Mouse (Mus musculus) embryonic fibroblast, embryonic 13.5 days (primary cell): Measurements from ENCODE around the gene Iqschfp. TPM values are rescaled to one million over a fixed set of nuclear protein-coding genes. Genes with fewer than 3 reads are reported as not detected.

Source experiments
- H3K27ac ChIP-seq: 2 replicates; pipeline ENCODE4 v1.5.1; 2012; ENCODE audit warnings: low read length, control low read depth, inconsistent platforms; ENCODE audit not compliant: insufficient read depth
- H3K4me1 ChIP-seq: 2 replicates; pipeline ENCODE4 v1.6.1; 2011; ENCODE audit warnings: low read length; ENCODE audit not compliant: control insufficient read depth, insufficient read depth
- H3K4me3 ChIP-seq: 2 replicates; pipeline ENCODE4 v1.5.1; 2011; ENCODE audit warnings: mild to moderate bottlenecking, control low read depth, low read length; ENCODE audit not compliant: insufficient read depth
- CTCF ChIP-seq: IDR thresholded peaks from 2 replicates; pipeline ENCODE4 v1.5.1; 2011; ENCODE audit warnings: mild to moderate bottlenecking, control low read depth, low read length, moderate library complexity, borderline replicate concordance; ENCODE audit not compliant: insufficient read depth
- POLR2A ChIP-seq: IDR thresholded peaks from 2 replicates; pipeline ENCODE4 v1.6.1; 2011; ENCODE audit warnings: low read depth, mild to moderate bottlenecking, control low read depth, low read length, moderate library complexity
- polyA plus RNA-seq: library from polyadenylated mRNA; stranded (reverse); fragments of >200 nt; gene quantifications from 2 replicates; pipeline ENCODE4 v1.2.4, GENCODE M21; 2011; ENCODE audit warnings: low read depth; ENCODE audit not compliant: missing spikeins, insufficient read length

The Iqschfp gene
- polyA plus RNA-seq, 1 experiment, result not detected

DNA sequence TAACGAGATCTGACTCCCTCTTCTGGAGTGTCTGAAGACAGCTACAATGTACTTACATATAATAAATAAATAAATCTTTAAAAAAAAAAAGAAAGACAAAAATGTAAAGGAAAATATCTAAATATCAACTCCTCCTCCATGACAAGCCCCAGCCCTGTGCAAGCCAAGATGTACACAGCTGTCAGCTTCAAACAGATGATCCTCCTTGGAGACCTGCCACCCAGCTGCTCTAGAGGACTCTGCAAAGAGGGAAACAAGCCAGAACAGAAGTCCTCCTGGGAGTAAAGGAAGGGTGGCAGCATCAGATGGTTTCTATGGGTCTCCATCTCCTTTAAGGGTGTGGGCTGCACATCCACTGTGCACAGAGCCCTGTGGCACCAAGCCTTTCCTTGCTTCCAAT, 480.9 kb downstream of the Iqschfp start:
- Histone ChIP-seq H3K4me3 (no peak overlapping the region), H3K4me1 (no peaks in the 10 kb centered on the region), H3K27ac (no peak overlapping the region)
- TF ChIP-seq CTCF, result no peak
- no peak for TF ChIP-seq POLR2A

DNA sequence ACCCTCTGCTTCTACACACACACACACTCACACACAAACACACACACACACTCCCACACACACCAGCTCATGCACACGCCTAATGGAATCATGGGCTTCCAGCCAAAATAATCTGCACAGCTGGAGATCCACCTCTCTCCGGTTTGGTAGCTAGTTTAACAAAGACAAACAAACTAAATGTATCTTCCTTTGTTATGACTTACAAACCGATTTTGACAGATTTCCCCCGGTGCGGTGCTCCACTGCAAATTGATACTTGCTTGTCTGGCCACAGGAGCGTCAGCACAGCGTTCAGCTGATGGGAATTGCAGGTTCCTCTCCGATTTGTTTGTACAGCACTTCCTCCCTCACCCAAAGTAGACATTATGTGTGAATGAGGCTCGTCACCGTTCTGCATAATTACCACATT, 483.1 kb downstream of the Iqschfp start:
- H3K4me1 ChIP-seq, result no peaks in the 10 kb centered on the region
- no peak overlapping the region for H3K4me3 ChIP-seq
- H3K27ac ChIP-seq, result no peak overlapping the region
- TF ChIP-seq POLR2A (no peak), CTCF (no peak)

DNA sequence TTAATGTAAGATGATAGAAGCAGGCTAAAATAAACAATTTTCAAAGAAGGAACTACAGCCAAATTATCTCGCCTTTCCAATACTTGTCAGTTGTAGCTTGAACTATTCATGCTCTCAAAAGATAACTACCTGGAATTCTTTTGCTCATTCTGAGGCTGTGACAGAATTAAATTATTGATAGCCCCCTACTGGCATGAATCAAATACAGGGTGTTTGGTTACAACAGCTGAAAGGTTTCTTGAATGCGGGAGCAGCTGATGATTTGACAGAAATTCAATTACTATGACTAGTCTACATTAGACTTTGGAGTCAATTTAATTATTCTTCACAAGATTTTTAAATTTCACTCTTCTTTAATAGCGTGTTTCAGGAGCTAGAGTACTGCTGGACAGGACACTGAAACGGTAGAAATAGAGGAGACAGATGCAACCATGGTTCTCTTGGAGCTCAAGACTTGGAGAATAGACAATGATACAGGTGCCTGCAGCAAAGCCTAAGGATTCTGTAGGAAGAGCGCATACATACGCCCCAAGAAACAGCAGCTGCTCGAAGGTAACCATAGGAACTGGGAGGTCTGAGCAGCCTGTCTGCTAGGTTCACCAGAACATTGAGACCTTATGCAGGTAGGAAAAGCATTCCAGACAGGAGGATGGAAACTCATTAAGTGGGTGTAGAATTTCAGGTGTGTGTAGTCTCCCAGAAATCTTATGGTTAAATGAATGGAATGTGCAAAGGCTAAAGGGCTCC, 485.6 kb downstream of the Iqschfp start:
- Histone ChIP-seq H3K4me1 (no peaks in the 10 kb centered on the region), H3K27ac (no peak overlapping the region), H3K4me3 (no peak overlapping the region)
- TF ChIP-seq POLR2A (no peak), CTCF (no peak)

DNA sequence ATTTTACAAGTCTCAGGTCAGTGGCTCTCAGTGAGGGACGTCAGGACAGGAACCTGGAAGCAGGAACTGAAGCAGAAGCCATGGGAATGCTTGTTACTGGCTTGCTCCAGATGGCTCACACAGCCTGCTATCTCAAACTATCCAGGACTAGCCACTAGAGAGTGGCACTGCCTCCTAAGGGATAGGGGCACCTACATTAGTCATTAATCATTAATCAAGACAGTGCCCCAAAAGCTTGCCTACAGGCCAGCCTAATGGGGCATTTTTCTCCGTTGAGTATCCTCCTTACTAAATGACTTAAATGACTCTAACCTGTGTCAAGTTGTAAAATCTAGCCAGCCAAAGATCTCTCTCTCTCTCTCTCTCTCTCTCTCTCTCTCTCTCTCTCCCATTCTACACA, 486.8 kb downstream of the Iqschfp start:
- no peak for TF ChIP-seq CTCF
- no peak for TF ChIP-seq POLR2A
- Histone ChIP-seq H3K4me3 (no peak overlapping the region), H3K27ac (no peak overlapping the region), H3K4me1 (no peaks in the 10 kb centered on the region)

DNA sequence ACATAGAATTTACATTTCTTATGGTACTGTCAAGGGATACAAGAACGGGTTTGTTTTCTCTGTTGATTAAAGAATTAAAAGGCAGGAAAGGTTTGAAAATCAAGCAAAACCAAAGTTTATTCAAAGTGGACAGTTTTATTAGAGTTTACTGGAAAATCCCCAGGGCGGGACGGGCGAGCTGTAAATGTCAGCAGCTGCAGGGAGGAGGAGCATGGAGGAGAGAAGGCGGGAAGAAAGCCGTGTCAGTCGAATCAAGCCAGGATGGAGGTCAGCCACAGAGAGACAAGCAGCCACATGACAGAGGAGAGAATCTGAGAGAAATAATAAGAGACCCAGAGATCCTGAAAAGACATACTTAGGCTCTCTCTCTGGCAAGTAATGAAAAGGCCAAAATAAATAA, 487.2 kb downstream of the Iqschfp start:
- no peak overlapping the region for H3K27ac ChIP-seq
- H3K4me1 ChIP-seq, result no peaks in the 10 kb centered on the region
- TF ChIP-seq CTCF (no peak), POLR2A (no peak)
- no peak overlapping the region for H3K4me3 ChIP-seq

DNA sequence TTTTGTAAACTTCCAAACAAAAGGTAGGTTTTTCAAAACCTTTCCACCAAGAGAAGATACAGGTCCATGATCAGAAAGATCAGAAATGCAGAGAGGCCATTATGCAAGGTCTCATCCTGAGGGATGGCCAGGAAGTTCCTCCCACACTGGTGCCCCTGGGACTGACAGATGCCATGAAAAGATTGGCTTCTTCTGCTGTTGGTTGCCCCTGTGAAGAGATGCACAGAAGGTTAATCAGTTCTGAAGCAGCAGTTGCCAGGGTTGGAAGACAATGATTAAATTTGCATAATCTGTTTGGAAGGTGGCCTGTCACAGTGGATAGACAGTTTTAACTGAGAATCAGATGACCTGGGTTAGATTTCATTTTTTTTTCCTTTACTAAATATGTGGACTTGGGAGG, 491.6 kb downstream of the Iqschfp start:
- no peak for TF ChIP-seq POLR2A
- TF ChIP-seq CTCF, result no peak
- H3K27ac ChIP-seq, result no peak overlapping the region
- no peaks in the 10 kb centered on the region for H3K4me1 ChIP-seq
- no peak overlapping the region for H3K4me3 ChIP-seq

DNA sequence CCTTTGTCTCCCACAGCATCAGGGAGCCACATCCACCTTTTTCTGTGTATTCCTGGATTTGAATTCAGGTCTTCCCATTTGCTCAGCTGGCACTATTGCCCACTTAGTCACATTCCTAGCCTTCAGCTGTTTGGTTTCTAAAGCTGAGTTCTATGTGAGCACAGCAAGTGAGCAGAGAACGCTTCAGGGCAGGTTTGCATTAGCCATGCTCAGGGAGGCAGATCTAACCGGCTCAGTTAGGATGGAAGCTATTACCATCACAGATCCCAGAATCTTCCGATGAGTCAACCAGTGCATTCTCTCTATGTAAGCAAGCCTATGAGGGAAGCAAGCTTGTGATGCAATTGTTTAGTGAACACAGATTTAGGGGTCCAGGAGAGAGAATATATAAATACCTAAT, 493.5 kb downstream of the Iqschfp start:
- Histone ChIP-seq H3K4me3 (no peak overlapping the region), H3K27ac (no peak overlapping the region), H3K4me1 (no peaks in the 10 kb centered on the region)
- TF ChIP-seq POLR2A, result no peak
- TF ChIP-seq CTCF, result no peak

DNA sequence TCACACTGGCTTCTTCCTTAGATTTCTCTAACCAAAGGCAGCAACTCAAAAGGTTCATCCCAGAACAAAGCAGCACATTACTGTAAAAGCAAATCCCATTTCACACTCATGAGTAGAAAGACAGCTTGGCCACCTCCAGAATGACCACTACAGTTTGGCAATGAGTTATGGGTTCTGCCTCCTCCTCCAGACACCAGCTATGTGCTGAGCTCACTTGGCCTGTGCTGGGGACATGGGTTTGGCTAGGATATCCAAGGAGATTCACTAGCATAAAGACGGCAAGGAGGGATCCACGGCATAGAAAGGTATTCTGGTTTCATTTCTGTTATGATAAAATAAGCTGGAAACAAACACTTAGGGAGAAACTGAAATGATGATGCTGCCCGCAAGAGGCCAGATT, 496.0 kb downstream of the Iqschfp start:
- Histone ChIP-seq H3K27ac (no peak overlapping the region), H3K4me1 (no peaks in the 10 kb centered on the region), H3K4me3 (no peak overlapping the region)
- no peak for TF ChIP-seq CTCF
- no peak for TF ChIP-seq POLR2A

DNA sequence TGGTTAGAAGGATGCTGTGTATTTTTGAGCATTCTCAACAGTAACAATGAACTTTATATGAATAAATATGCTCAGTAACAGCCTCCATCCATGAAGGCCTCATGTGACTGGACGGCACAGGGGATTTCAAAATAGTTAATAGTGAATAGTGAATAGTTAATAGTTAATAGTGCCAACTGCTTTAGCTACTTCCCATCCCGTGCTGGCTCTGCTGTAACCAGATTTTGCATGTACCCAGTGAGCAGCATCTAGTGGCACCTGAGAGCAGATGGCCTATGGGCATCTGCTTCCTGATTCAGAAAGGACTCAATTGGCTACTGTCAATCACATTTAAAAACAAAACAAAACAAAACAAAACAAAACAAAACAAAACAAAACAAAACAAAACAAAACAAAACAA, 501.5 kb downstream of the Iqschfp start:
- TF ChIP-seq POLR2A (no peak), CTCF (no peak)
- no peak overlapping the region for H3K4me3 ChIP-seq
- H3K4me1 ChIP-seq, result no peaks in the 10 kb centered on the region
- H3K27ac ChIP-seq, result no peak overlapping the region

DNA sequence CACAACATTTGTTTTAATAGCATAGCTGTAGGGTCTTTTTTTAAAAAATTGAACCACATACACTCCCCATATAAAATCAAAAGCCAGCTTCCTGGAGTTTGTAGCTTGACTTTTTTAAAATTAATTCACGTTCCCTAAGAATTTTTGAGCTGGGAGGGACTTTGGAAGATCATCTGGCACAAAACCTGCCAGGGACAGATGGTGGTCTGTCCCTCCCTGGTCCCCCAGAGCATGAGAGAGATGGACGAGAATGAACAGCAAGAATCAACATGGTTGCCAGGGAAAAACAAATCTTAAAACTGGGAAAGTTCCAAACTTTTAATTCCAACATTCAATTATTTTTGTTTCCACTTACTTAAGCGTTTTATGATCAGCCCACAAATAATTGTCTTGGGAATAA, 506.7 kb downstream of the Iqschfp start:
- no peak for TF ChIP-seq CTCF
- TF ChIP-seq POLR2A, result no peak
- Histone ChIP-seq H3K4me1 (no peaks in the 10 kb centered on the region), H3K27ac (no peak overlapping the region), H3K4me3 (no peak overlapping the region)
